Mouse (Mus musculus): ENCODE measurements around the gene Vill. TPM values are rescaled to one million over a fixed set of nuclear protein-coding genes. Genes with fewer than 3 reads are reported as not detected.

Vill gene
- total and polyA plus RNA-seq, 2 experiments from 2014 or later: 2.7 to 6.5 TPM

DNA sequence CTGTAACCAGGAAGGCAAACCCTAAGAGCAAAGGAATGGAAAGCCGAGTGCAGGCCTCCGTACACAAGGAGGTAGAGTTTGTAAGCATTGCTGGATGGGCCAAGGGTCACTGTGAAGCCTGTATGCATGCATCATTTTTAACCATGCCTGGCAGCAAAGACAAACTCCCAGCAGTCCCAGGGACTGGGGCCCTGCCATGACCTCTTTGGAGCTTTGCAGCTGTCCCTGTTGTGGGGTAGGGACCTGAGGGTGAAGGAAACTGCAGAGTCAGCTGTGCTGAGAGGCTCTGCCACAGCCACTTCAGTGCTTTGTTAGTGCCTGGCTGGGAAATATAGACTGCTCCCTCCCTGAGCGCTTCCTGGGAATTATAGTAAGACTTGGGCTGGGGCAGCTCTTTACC, 58.1 kb downstream of the Vill start:
- no peaks in the 10 kb centered on the region for H3K4me1 ChIP-seq (ENCODE audit: insufficient read depth)
- ATAC-seq (no peak), DNase-seq (no peak)
- H3K36me3 ChIP-seq (ENCODE audit: insufficient read depth): no peaks in the 10 kb centered on the region
- no peak overlapping the region for H3K4me2 ChIP-seq (ENCODE audit: low read depth)
- no peaks in the 10 kb centered on the region for H3K27me3 ChIP-seq (ENCODE audit: insufficient read depth, low read length)
- H3K27ac ChIP-seq (ENCODE audit: low read depth, low read length): no peak overlapping the region
- H3K4me3 ChIP-seq (ENCODE audit: low read depth, low read length): no peak overlapping the region
- H3K9me3 ChIP-seq (ENCODE audit: low read length): no peaks in the 10 kb centered on the region
- no peak overlapping the region for H3K9ac ChIP-seq
- TF ChIP-seq CTCF (IDR thresholded peaks at IDR 0.05; ENCODE audit: low read depth): no peak
- 54% methylated on average over 3 of the region's 3 CpGs for WGBS

DNA sequence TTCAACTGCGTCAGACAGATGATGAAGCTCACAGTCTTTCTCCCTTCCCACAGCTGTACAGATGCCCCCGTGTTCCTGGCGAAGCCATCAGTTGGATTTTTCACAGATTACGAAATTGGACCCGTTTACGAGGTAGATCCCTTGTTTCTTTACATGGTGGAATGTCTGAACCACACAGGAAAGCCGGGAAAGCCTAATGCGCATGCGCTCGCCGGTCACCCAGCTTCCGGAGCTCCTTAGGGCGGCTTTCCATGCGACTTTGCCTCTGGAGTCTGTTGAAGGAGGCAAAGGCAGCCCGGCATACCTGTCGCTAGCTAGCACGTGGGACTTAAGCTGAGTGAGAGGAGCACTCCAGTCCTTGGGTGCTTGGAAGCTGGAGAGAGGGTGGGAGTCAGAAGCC, 62.3 kb downstream of the Vill start:
- WGBS: 88% methylated on average over 17 of the region's 17 CpGs
- Histone ChIP-seq H3K4me3 (ENCODE audit: low read depth, low read length) (no peak overlapping the region), H3K9ac (no peak overlapping the region), H3K27ac (ENCODE audit: low read depth, low read length) (no peak overlapping the region), H3K4me1 (ENCODE audit: insufficient read depth) (no peaks in the 10 kb centered on the region), H3K36me3 (ENCODE audit: insufficient read depth) (no peaks in the 10 kb centered on the region), H3K27me3 (ENCODE audit: insufficient read depth, low read length) (no peaks in the 10 kb centered on the region), H3K4me2 (ENCODE audit: low read depth) (no peak overlapping the region), H3K9me3 (ENCODE audit: low read length) (no peaks in the 10 kb centered on the region)
- TF ChIP-seq CTCF (IDR thresholded peaks at IDR 0.05; ENCODE audit: low read depth): no peak
- DNase-seq (no peak), ATAC-seq (no peak)

DNA sequence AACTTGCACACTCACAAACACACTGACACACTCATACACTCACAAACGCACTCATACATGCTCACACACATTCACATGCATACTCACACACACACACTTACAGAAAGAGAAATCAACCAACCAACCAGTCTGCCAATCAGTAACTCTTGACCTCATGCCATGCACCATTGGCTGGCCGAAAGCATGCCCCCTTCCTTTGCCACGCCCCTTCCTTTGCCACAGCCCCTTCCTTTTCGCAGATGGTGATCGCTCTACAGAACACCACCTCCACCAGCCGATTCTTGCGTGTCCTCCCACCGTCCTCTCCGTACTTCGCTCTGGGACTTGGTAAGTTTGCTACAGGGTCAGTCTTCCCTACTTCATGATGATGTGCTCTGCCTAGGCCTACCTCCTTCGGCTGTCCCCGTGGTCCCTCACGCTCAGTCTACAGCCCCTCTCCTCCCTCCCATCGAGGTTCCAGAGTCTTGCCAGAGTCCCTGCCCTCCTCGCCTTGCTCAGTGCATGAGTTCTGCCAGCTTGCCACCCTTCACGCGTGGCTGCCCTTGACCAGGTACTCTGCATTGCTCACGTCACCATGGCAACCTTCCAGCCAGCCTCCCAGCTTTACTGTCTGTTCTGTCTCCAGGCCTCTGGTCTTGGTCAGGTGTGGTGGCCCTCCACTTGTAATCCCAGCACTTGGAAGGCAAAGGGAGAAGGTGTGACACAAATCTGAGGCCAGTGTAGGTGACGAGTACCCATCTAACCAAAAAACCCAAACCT, 67.0 kb downstream of the Vill start:
- no peak for TF ChIP-seq CTCF (IDR thresholded peaks at IDR 0.05; ENCODE audit: low read depth)
- Histone ChIP-seq H3K4me3 (ENCODE audit: low read depth, low read length) (no peak overlapping the region), H3K4me2 (ENCODE audit: low read depth) (no peak overlapping the region), H3K36me3 (ENCODE audit: insufficient read depth) (no peaks in the 10 kb centered on the region), H3K4me1 (ENCODE audit: insufficient read depth) (no peaks in the 10 kb centered on the region), H3K27me3 (ENCODE audit: insufficient read depth, low read length) (no peaks in the 10 kb centered on the region), H3K9ac (no peak overlapping the region), H3K9me3 (ENCODE audit: low read length) (no peaks in the 10 kb centered on the region), H3K27ac (ENCODE audit: low read depth, low read length) (no peak overlapping the region)
- DNase-seq: no peak
- no peak for ATAC-seq
- WGBS: 83% methylated on average over 19 of the region's 19 CpGs

DNA sequence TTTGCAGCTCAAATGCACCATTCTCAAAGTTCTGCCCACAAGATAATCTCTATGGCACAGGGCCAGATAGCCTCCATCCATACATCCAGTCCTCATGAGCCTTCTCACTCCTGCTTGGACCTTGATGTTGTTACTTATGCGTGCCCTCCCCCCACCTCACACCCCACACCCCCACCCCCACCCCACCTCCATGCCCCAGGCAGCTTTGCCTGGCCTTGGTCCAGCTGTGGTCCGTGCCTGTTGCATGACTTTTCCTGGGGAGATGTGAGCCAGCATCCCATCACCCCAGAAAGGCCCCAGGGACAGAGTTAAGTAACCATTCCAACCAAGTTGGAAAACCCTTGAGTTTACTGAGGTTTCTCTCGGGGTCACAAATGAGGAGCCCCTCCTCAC, 67.6 kb downstream of the Vill start:
- H3K9ac ChIP-seq: no peak overlapping the region
- no peak overlapping the region for H3K4me2 ChIP-seq (ENCODE audit: low read depth)
- H3K36me3 ChIP-seq (ENCODE audit: insufficient read depth): no peaks in the 10 kb centered on the region
- H3K27me3 ChIP-seq (ENCODE audit: insufficient read depth, low read length): no peaks in the 10 kb centered on the region
- H3K4me1 ChIP-seq (ENCODE audit: insufficient read depth): no peaks in the 10 kb centered on the region
- no peak overlapping the region for H3K27ac ChIP-seq (ENCODE audit: low read depth, low read length)
- 70% methylated on average over 3 of the region's 3 CpGs for WGBS
- DNase-seq (no peak), ATAC-seq (no peak)
- no peaks in the 10 kb centered on the region for H3K9me3 ChIP-seq (ENCODE audit: low read length)
- no peak for TF ChIP-seq CTCF (IDR thresholded peaks at IDR 0.05; ENCODE audit: low read depth)
- no peak overlapping the region for H3K4me3 ChIP-seq (ENCODE audit: low read depth, low read length)

Small RNAs within 50 kb of the gene (microRNA-seq; reads per million reads assigned to microRNA genes)
- gene Mir26a-1: 12.7 to 14.3 reads per million in 2 experiments

Other genes with a start within 250 kb of the Vill start
- gene Ctdspl, start 126.3 kb upstream of the Vill start, total RNA-seq (2014; rRNA removed): 7.8 and 7.9 TPM in 2 replicates
- gene Ctdspl, start 126.3 kb upstream of the Vill start, polyA plus RNA-seq (2015; fragmentation: Nextera tagmentation; extraction: Ambion mirVana): 1.9 and 4.6 TPM in 2 replicates
- 9.6 and 16.1 TPM in 2 replicates for gene Plcd1, start 40.7 kb downstream of the Vill start, total RNA-seq (2014; rRNA removed)
- 8.2 and 11.3 TPM in 2 replicates for gene Plcd1, start 40.7 kb downstream of the Vill start, polyA plus RNA-seq (2015; fragmentation: Nextera tagmentation; extraction: Ambion mirVana)
- 0.85 and 2.0 TPM in 2 replicates for gene Dlec1, start 49.7 kb downstream of the Vill start, total RNA-seq (2014; rRNA removed)
- 0.40 and 0.42 TPM in 2 replicates for gene Dlec1, start 49.7 kb downstream of the Vill start, polyA plus RNA-seq (2015; fragmentation: Nextera tagmentation; extraction: Ambion mirVana)
- gene Acaa1b, start 104.3 kb downstream of the Vill start, total RNA-seq (2014; rRNA removed): 2.0 and 2.1 TPM in 2 replicates
- gene Acaa1b, start 104.3 kb downstream of the Vill start, polyA plus RNA-seq (2015; fragmentation: Nextera tagmentation; extraction: Ambion mirVana): 2.2 and 2.7 TPM in 2 replicates
- not detected in 2 replicates for gene Gm47289, start 106.4 kb downstream of the Vill start, total RNA-seq (2014; rRNA removed)
- not detected in 2 replicates for gene Gm47289, start 106.4 kb downstream of the Vill start, polyA plus RNA-seq (2015; fragmentation: Nextera tagmentation; extraction: Ambion mirVana)
- gene Slc22a13, start 156.3 kb downstream of the Vill start, total RNA-seq (2014; rRNA removed): not detected in 2 replicates
- not detected in 2 replicates for gene Slc22a13, start 156.3 kb downstream of the Vill start, polyA plus RNA-seq (2015; fragmentation: Nextera tagmentation; extraction: Ambion mirVana)

All from forebrain, postnatal 0 days (tissue).